Mouse (Mus musculus) embryonic facial prominence, embryonic 12.5 days (tissue): ENCODE data around the gene Cdkl1. TPM values are rescaled to one million over a fixed set of nuclear protein-coding genes. Genes with fewer than 3 reads are reported as not detected.

Experiments used
- ATAC-seq: fragments of 200-750 bp; cut with Nextera tagmentation; 2 replicates; pipeline ENCODE4 v1.8.0; 2017; ENCODE audit not compliant: insufficient number of reproducible peaks, insufficient read depth, low FRiP score, low TSS enrichment
- H3K27ac ChIP-seq: fragments of 300-500 bp; sonication (generic); 2 replicates; pipeline ENCODE4 v1.5.1; 2016; ENCODE audit warnings: mild to moderate bottlenecking
- H3K27me3 ChIP-seq: fragments of 300-500 bp; sonication (generic); 2 replicates; pipeline ENCODE4 v1.6.1; 2016; ENCODE audit warnings: mild to moderate bottlenecking, moderate library complexity
- H3K36me3 ChIP-seq: fragments of 300-500 bp; sonication (generic); 2 replicates; pipeline ENCODE4 v1.6.1; 2016; ENCODE audit warnings: mild to moderate bottlenecking
- H3K4me1 ChIP-seq: fragments of 300-500 bp; sonication (generic); 2 replicates; pipeline ENCODE4 v1.6.1; 2016
- H3K4me2 ChIP-seq: fragments of 300-500 bp; sonication (generic); replicated peaks from 2 replicates; pipeline ENCODE4 v1.6.1; 2016; ENCODE audit warnings: mild to moderate bottlenecking, moderate library complexity
- H3K4me3 ChIP-seq: fragments of 300-500 bp; sonication (generic); 2 replicates; pipeline ENCODE4 v1.5.1; 2016; ENCODE audit warnings: mild to moderate bottlenecking
- H3K9ac ChIP-seq: fragments of 300-500 bp; sonication (generic); 2 replicates; pipeline ENCODE4 v1.6.1; 2016; ENCODE audit warnings: mild to moderate bottlenecking, moderate library complexity
- H3K9me3 ChIP-seq: fragments of 300-500 bp; sonication (generic); 2 replicates; pipeline ENCODE4 v1.6.1; 2016; ENCODE audit warnings: mild to moderate bottlenecking, moderate library complexity
- WGBS: fragments of 180-500 bp; shearing (Covaris S2); methylation state at CpG from one replicate; pipeline ENCODE4 v1.1.7; 2016; 5-methylcytosine and 5-hydroxymethylcytosine counted together
- polyA plus RNA-seq: library from polyadenylated mRNA; unstranded; fragments of >200 nt; fragmentation: Nextera tagmentation; extraction: Ambion mirVana; gene quantifications from 2 replicates; pipeline ENCODE4 v1.2.1, GENCODE M21; 2016

The Cdkl1 gene
- polyA plus RNA-seq, 1 experiment from 2014 or later, result 1.3 TPM

DNA sequence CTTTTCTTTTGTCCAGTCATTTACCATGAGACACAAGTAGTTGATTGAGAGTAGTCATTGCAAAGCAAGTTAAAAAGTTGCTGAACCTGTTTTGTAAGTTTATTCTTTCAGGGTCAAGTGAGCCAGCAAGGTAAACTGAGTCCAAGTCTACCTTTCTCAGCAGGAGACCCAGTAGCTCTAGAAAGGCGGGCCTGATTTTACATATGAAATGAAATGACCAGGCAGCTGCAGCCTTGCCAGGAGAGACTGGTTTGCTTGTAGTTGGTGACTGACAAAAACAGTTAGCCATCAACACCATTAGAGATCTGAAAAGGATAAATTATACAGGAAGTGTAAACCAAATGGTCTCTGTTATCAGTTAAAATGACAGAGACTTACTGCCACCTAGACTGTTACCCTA, 60.8 kb downstream of the Cdkl1 start:
- Histone ChIP-seq H3K4me3 (no peak overlapping the region), H3K9ac (no peak overlapping the region), H3K27me3 (no peaks in the 10 kb centered on the region), H3K9me3 (no peaks in the 10 kb centered on the region), H3K36me3 (no peaks in the 10 kb centered on the region), H3K4me2 (no peak overlapping the region), H3K27ac (no peak overlapping the region), H3K4me1 (peaks cover 6% of the 10 kb centered on the region; the same call in 1 of the 2 replicates)
- no peak for ATAC-seq
- WGBS, result 86% methylated on average over 1 of the region's 1 CpGs

DNA sequence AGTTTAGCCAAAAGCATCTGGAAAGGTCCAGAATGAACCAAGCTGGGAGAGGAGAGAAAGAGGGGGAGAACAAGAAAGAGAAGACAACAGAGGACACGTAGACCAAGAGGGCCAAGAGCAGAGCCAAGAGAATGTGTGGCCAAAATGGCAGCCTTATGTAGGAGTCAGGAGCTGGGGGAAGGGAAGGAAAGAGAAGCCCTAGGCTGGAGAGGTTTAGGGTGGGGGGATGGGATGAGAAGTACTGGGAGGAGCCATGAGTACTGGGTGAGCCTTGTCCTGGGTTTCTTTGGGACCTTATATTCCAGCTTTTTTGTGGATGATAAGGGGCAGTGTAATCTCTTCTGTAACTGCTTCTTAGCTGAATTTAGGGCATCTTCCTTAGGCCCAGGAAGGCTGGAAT, 61.8 kb downstream of the Cdkl1 start:
- Histone ChIP-seq H3K4me1 (peaks cover 6% of the 10 kb centered on the region; the same call in 1 of the 2 replicates), H3K4me2 (no peak overlapping the region), H3K36me3 (no peaks in the 10 kb centered on the region), H3K27ac (no peak overlapping the region), H3K9me3 (no peaks in the 10 kb centered on the region), H3K27me3 (no peaks in the 10 kb centered on the region), H3K4me3 (no peak overlapping the region), H3K9ac (no peak overlapping the region)
- 81% methylated on average over 1 of the region's 1 CpGs for WGBS
- ATAC-seq, result no peak

DNA sequence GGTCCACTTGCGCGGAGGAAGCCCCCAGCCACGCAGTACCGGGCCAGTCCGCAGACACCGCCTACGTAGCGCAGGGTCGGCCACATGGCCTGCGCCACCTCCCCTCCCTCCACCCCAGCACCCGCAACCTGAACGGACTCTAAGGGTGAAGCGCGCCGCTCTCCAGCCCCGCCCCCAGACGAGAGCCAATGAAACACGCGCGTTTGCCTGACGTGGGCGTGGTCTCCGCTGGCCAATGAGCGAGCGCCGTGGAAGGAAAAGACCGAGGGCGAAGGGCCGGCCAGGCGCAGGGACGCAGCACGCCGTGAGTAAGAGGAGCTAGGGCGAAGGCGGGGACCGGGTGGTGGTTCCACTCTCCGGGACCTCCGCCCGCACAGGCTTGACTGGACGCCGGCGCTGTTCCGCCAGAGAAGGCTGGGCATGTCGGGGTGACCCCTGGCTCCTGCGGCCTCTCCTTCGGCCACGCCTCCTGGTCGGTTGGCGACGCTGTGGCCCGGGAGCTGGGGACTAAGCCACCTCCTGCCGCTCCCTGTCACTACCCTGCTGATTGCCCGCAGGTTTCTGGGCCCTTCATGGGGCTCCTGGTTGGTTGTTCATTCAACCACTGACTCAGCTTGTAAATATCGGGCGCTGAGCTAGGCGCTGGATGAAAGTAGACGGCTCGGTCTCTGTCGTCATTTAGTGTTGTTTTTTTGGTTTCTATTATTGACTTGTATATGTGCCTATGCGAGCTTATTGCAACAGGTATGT, 66.2 kb downstream of the Cdkl1 start, which contains the start of the genes L2hgdh and Atp5s:
L2hgdh (minus strand) TSS at position 163 of the 750 bp plus-strand sequence.
Atp5s (plus strand) TSS at position 240 of the 750 bp plus-strand sequence.
- H3K4me3 ChIP-seq, result peak within 1 kb of the TSS; percentile 60
- peaks cover 15% of the 10 kb centered on the region; the same call in 1 of the 2 replicates for H3K4me1 ChIP-seq
- H3K36me3 ChIP-seq, result peaks cover 8% of the 10 kb centered on the region; the same call in 1 of the 2 replicates
- under 1% methylated on average over 60 of the region's 60 CpGs for WGBS
- no peaks in the 10 kb centered on the region for H3K27me3 ChIP-seq
- H3K9ac ChIP-seq, result peak within 1 kb of the TSS; percentile 77
- peak; percentile 96 for ATAC-seq
- peak within 1 kb of the TSS; percentile 85 for H3K27ac ChIP-seq
- H3K4me2 ChIP-seq, result peak within 1 kb of the TSS; percentile 88
- H3K9me3 ChIP-seq, result 0 out of 2 replicates have a peak, but pooled peaks cover under 1% of the 10 kb centered on the region

DNA sequence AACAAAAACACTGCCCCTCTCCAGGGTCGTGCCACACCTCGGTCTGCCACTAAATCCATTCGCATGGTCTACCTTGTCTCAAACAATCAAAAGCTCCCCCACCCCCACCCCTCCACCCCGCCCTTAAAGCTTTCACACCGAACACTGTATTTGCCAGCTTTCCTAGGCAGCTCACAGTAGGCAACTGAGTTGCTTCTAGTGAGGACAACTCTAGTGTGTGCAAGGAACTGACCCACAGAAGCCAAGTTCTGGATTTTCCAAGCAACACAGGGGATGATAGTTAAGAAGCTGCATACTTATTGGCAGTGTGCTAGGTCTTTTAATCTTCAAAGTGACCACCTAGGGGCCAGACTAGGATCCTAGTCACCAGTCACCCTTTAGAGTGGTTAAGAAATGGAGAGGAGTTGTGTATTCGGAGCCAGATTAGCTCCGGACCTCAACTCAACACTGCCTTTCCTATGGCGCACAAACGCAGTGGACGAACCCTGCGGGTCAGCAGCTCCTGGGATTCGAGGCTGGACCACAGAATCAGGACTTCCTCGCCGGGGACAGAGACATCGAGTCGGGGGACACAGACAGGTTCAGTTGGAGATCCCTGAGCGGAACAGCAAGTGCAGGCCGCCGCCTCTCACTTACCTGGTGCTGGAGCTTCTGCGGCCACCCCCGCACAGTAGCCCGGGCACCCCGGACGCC, 66.9 kb downstream of the Cdkl1 start:
- Histone ChIP-seq H3K27me3 (no peaks in the 10 kb centered on the region), H3K4me1 (peaks cover 15% of the 10 kb centered on the region; the same call in 1 of the 2 replicates), H3K4me3 (peak overlapping the region; percentile 60), H3K4me2 (peak overlapping the region; percentile 88), H3K9me3 (peaks cover 8% of the 10 kb centered on the region), H3K36me3 (peaks cover 15% of the 10 kb centered on the region), H3K9ac (peak overlapping the region; percentile 77), H3K27ac (0 out of 2 replicates have a peak overlapping the region, but pooled peaks have one; percentile 85)
- 3% methylated on average over 24 of the region's 24 CpGs for WGBS
- no peak for ATAC-seq

DNA sequence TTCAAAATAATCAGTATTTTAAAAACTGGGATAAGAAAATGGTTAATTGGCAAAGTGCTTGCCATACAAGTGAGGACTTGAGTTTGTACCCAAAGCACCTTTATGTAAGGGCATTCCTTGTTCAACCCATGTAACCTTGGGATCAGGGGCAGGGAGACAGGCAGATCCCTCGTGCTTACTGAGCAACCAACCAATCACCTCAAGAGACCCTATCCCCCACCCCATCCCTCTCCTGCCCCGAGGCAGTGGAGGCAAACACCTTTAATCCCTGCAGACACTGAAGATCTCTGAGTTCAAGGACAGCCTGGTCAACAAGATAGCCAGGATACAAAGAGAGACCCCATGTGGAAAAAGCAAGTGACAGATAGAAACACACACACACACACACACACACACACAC, 67.7 kb downstream of the Cdkl1 start:
- Histone ChIP-seq H3K27me3 (no peaks in the 10 kb centered on the region), H3K27ac (no peak overlapping the region), H3K4me1 (peaks cover 15% of the 10 kb centered on the region; the same call in 1 of the 2 replicates), H3K4me2 (peak overlapping the region; percentile 88), H3K4me3 (peak overlapping the region; percentile 60), H3K9ac (no peak overlapping the region), H3K36me3 (peaks cover 21% of the 10 kb centered on the region), H3K9me3 (peaks cover 11% of the 10 kb centered on the region)
- WGBS, result 70% methylated on average over 2 of the region's 2 CpGs
- no peak for ATAC-seq

DNA sequence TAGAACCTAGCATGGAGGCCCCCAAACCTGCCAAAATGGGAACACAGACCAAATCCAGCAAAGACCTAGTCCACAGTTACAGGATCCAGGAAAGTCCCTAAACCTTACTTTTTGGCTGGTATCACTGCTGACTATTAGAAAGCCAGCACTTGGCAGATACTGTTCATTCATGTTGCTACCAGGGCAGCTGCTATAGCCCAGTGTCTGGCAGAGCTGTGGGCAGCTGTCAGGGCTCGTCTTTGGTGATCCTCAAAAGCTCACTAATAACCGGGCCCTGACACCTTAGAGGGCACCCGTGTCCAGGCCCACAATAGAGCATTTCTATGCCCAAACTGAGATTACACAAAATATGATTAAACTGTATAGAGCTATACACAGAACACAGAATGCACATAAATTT, 68.2 kb downstream of the Cdkl1 start:
- no peak overlapping the region for H3K4me3 ChIP-seq
- WGBS, result 83% methylated on average over 3 of the region's 3 CpGs
- no peak for ATAC-seq
- no peak overlapping the region for H3K4me2 ChIP-seq
- H3K27me3 ChIP-seq, result no peaks in the 10 kb centered on the region
- H3K9ac ChIP-seq, result no peak overlapping the region
- H3K9me3 ChIP-seq, result peaks cover 11% of the 10 kb centered on the region
- peaks cover 15% of the 10 kb centered on the region; the same call in 1 of the 2 replicates for H3K4me1 ChIP-seq
- peaks cover 26% of the 10 kb centered on the region for H3K36me3 ChIP-seq
- no peak overlapping the region for H3K27ac ChIP-seq

DNA sequence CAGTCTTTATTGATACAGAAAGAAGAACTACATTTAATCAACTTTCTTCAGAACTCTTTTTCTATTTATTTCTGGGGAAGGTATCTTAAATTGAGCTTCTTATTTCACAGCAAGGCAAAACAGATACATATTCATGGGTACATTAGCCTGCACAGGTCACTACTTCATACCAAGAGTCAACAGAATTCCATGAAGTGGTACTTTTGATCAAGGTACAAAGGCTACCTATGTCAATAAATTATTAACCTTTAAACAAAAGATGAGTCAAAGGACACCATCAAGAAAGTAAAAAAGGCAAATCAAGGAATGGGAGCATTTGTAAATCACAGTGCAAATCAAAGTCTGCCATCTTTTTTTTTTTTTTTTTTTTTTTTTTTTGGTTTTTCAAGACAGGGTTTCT, 77.4 kb downstream of the Cdkl1 start:
- no peak overlapping the region for H3K27ac ChIP-seq
- no peak overlapping the region for H3K4me3 ChIP-seq

DNA sequence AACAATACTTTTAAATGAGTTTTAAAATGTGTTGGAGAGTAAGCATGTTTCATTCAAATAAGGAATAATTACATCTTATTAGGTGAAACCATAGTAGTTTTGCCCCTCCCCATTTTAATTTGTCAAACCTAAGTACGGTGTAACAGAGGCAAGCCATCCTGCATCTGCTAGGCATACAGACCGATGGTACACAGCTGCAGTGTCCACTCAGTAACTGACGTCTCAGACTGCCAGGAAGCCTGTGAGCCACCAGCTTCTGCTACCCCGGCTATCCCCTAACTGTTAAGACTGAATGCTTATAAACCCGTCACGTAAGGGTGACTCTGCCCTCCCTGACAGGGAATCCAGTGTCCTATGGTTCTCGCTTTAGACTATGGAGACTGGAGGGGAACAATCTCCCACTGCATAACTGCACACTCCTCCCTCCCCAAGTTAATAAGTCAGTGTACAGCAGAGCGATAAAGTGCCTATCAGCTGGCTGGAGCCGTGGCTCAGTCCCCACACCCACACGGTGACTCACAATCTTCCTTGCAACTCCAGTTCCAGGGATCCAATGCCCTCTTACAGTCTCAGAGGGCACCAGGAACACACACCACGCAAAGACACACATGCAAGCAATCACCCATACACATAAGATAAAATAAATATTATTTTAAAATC, 86.1 kb downstream of the Cdkl1 start:
- no peak overlapping the region for H3K27ac ChIP-seq
- no peaks in the 10 kb centered on the region for H3K36me3 ChIP-seq
- no peak overlapping the region for H3K9ac ChIP-seq
- no peak overlapping the region for H3K4me2 ChIP-seq
- H3K4me1 ChIP-seq, result no peaks in the 10 kb centered on the region
- ATAC-seq, result no peak
- no peaks in the 10 kb centered on the region for H3K9me3 ChIP-seq
- H3K4me3 ChIP-seq, result no peak overlapping the region
- WGBS, result 88% methylated on average over 11 of the region's 11 CpGs
- H3K27me3 ChIP-seq, result no peaks in the 10 kb centered on the region

More for the DNA sequence above, 77.4 kb downstream of the Cdkl1 start:
- ATAC-seq, result no peak
- Histone ChIP-seq H3K36me3 (peaks cover 5% of the 10 kb centered on the region), H3K4me1 (no peaks in the 10 kb centered on the region), H3K9ac (no peak overlapping the region), H3K27me3 (no peaks in the 10 kb centered on the region), H3K4me2 (no peak overlapping the region), H3K9me3 (no peaks in the 10 kb centered on the region)

DNA sequence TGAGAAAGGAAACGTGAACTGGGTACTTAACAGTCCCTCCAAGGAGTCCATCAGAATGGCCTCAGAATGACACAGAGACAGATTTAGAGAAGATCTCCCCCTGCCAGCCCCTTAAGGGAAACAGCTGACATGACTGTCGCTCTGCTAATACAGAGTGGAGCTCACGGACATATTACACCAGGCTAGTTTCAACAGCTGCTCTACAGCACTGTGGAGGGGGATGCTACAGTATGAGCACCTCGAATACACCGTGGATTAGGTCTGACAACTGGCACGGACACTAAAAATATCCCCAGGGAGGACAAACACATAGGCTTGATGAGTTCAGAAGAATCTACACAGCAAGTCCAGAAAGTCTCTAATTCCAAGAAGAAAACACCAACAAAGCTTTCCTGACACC, 92.7 kb downstream of the Cdkl1 start:
- Histone ChIP-seq H3K9me3 (no peaks in the 10 kb centered on the region), H3K9ac (no peak overlapping the region), H3K27me3 (no peaks in the 10 kb centered on the region), H3K4me2 (no peak overlapping the region), H3K36me3 (no peaks in the 10 kb centered on the region; the same call in 1 of the 2 replicates), H3K4me1 (no peaks in the 10 kb centered on the region), H3K4me3 (no peak overlapping the region), H3K27ac (no peak overlapping the region)
- WGBS, result 84% methylated on average over 6 of the region's 6 CpGs
- no peak for ATAC-seq
